Mouse (Mus musculus) brain, embryonic 14.5 days (tissue): ENCODE measurements around the gene Synrg. TPM values are rescaled to one million over a fixed set of nuclear protein-coding genes. Genes with fewer than 3 reads are reported as not detected.

Experiments used
- DNase-seq: peaks from one replicate; pipeline ENCODE4 v3.0.0-alpha.2; 2011; ENCODE audit warnings: low read depth
- CTCF ChIP-seq: fragments of 200-500 bp; IDR thresholded peaks from 2 replicates; pipeline ENCODE4 v1.5.1; 2012; ENCODE audit warnings: inconsistent platforms, mild to moderate bottlenecking, moderate library complexity, borderline replicate concordance; ENCODE audit not compliant: insufficient read depth, insufficient read length; ENCODE audit errors: extremely low read depth
- POLR2A ChIP-seq: fragments of 200-500 bp; IDR thresholded peaks from 2 replicates; pipeline ENCODE4 v1.6.1; 2012; ENCODE audit warnings: mild to moderate bottlenecking, inconsistent platforms, borderline replicate concordance; ENCODE audit not compliant: poor library complexity, insufficient read depth, insufficient read length, severe bottlenecking; ENCODE audit errors: extremely low read depth
- polyA plus RNA-seq: library from polyadenylated mRNA; depleted of rRNA; stranded (reverse); fragments of >200 nt; gene quantifications from 2 replicates; pipeline ENCODE4 v1.2.3, GENCODE M21; 2012

The Synrg gene
- polyA plus RNA-seq, 1 experiment = 36.8 TPM

GRCm38 (mm10) chr11:84057418-84057817, 93.2 kb downstream of the Synrg start:
- DNase-seq = no peak
- TF ChIP-seq POLR2A (no peak), CTCF (no peak)

GRCm38 (mm10) chr11:84059784-84060183, 95.6 kb downstream of the Synrg start:
- DNase-seq = no peak
- TF ChIP-seq CTCF = no peak
- TF ChIP-seq POLR2A = no peak

GRCm38 (mm10) chr11:84060635-84061034, 96.4 kb downstream of the Synrg start:
- DNase-seq = no peak
- no peak for TF ChIP-seq POLR2A
- TF ChIP-seq CTCF = no peak

- TF ChIP-seq CTCF = no peak
- no peak for TF ChIP-seq POLR2A
- no peak for DNase-seq
Measured at GRCm38 (mm10) chr11:84061881-84062280, 97.7 kb downstream of the Synrg start.

GRCm38 (mm10) chr11:84062805-84063204, 98.6 kb downstream of the Synrg start:
- no peak for DNase-seq
- TF ChIP-seq POLR2A (no peak), CTCF (no peak)

GRCm38 (mm10) chr11:84063631-84064209, 99.5 kb downstream of the Synrg start:
- no peak for TF ChIP-seq CTCF
- TF ChIP-seq POLR2A = no peak
- no peak for DNase-seq

- TF ChIP-seq CTCF (peak; percentile 51; the same call in 1 of the 2 replicates), POLR2A (no peak)
- DNase-seq = peak; percentile 71
Measured at GRCm38 (mm10) chr11:84066071-84066481, 101.8 kb downstream of the Synrg start.

- peak; percentile 62 for DNase-seq
- TF ChIP-seq POLR2A (no peak), CTCF (no peak)
Measured at GRCm38 (mm10) chr11:84066927-84067645, 102.9 kb downstream of the Synrg start.

GRCm38 (mm10) chr11:84067720-84068190, 103.5 kb downstream of the Synrg start:
- peak; percentile 54 for DNase-seq
- TF ChIP-seq CTCF (no peak), POLR2A (no peak)

GRCm38 (mm10) chr11:84068191-84069033, 104.2 kb downstream of the Synrg start:
- DNase-seq = peak; percentile 79
- TF ChIP-seq CTCF (no peak), POLR2A (peak; percentile 73)

- DNase-seq = no peak
- TF ChIP-seq CTCF (no peak), POLR2A (no peak)
Measured at GRCm38 (mm10) chr11:84069034-84069370, 104.8 kb downstream of the Synrg start, which contains the start of gene Dusp14. Dusp14 (minus strand) TSS chr11:84069261.

- TF ChIP-seq POLR2A (no peak), CTCF (no peak)
- DNase-seq = no peak
Measured at GRCm38 (mm10) chr11:84072904-84073651, 108.8 kb downstream of the Synrg start.
